Mouse (Mus musculus) c-Kit-positive CD71-positive TER-119-negative erythroid progenitor cells, embryonic 14.5 days (primary cell): ENCODE measurements around the gene Fbxo21.

Experiments
- DNase-seq: peaks from one replicate; pipeline ENCODE4 v3.0.0-alpha.2; 2013; ENCODE audit warnings: low read depth

The Fbxo21 gene

DNA sequence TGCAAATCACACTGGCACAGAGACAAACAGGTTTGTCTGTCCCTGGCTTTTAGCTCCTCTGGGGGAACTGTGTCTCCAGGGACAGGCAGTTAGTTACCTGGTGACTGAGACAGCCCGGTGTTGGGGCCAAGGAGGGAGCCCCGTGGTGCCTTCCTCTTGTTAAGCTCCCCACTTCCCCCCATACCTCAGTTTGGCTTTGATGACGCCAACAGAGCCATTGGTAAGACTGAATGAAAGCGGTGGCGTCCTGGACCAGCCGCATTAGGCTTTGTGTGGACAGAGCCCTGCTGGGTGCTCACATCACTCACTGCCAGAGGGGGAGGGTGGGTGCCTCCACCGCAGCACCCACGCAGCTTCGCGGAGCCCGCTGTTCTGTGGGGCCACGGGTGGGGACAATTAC is 49.4 kb downstream of the Fbxo21 start:
- DNase-seq = no peak

DNA sequence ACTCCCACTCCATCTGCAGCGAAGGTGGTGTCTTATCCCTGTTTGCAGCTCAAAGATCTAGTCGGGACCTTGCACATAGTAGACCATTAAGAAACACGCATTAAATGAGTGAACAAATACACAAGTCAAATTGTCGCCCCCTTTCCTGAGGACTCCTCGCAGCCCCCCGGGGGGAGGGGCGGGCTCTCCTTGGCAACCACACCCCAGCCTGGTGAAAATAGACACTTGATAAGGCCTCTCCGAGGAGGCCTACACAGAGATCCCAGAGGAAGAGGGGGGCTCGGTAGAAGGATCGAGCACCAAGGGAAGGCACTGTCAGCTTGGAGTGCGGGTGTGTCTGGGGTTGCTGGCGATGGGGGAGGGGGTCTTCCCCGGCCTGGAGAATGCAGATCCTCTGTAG is 49.8 kb downstream of the Fbxo21 start:
- DNase-seq = no peak

DNA sequence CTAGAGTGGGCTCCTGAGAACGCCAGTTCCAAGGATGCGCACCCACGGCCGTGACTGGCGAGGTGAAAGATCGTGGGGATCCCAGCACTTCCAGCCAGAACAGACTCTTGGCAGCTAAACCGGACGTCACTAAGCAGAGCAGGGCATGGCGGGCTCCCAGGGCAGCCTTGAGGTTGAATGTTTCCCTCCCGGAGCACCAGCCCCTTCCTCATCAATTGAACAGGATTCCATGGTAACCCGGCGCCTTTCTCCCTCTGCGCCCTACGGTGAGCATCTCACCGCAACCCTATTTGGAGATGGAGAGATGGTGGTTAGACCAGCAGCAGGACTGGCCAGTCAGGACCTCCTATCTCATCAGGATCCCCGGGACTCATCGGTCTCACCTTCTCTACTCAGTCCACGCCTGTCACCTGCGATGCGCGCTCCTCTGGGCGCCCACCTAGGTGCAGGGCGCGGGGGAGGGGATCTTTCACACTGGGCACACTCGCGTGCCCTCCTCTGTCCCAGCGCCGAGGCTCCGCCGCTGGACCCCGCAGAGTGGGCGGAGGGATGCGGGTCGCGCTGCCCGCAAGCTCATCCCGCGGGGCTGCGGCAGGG is 50.7 kb downstream of the Fbxo21 start:
- DNase-seq = no peak

- no peak for DNase-seq
Observed at GRCm38 (mm10) chr5:118027698-118028190, 51.2 kb downstream of the Fbxo21 start, which contains the start of gene Tesc. Gene Tesc (plus strand): TSS chr5:118027743.

GRCm38 (mm10) chr5:118028191-118029034 is 51.9 kb downstream of the Fbxo21 start:
- DNase-seq = no peak

DNA sequence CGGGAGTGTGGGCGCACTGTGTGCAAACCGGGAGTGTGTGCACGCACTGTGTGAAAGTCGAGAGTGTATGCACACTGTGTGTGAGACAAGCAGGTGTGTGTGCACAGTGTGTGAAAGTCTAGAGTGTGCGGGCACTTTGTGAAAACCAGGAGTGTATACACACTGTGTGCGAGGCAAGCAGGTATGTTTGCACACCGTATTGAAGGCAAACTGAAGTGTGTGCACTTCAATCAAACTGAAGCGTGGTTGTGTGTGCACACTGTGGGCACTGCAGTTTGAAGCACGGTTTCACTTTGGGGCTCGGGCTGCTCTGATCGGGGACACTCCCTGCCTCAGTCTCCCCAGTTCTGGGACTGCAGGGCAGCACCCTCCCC is 52.5 kb downstream of the Fbxo21 start:
- DNase-seq = no peak

GRCm38 (mm10) chr5:118029420-118029819 is 52.9 kb downstream of the Fbxo21 start:
- DNase-seq = no peak

DNA sequence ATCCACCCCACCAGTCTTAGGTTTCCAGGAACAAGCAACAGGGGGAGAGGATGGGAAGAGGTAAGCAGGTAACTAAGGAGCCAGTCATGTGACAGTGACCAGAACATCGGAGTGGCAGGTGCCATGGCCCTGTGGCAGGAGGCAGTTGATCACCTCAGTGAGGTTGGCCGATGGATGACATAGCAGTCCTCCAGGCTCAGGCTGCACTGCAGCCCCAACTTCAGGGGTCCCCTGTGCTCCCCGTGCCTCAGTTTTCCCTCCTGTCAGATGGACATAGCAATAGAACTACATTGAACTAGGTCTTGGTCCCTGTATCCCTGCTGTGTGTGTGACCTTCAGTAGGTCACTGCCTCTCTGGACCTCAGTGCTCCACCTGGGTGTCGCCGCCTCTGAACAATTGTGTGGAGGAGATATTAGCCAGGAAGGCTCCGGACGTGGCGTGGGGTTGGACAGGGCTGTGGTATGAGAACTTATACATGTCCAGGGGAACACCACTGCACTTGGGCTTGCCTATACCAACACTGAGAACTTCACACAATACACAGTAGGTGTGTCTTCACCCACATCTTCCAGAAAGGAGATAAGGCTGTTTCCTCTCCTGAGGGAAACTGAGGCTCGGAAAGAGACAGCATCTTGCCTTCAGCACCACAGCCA is 53.6 kb downstream of the Fbxo21 start:
- no peak for DNase-seq

GRCm38 (mm10) chr5:118031059-118031458 is 54.5 kb downstream of the Fbxo21 start:
- no peak for DNase-seq

- DNase-seq = no peak
Observed at GRCm38 (mm10) chr5:118031508-118031907, 55.0 kb downstream of the Fbxo21 start.

DNA sequence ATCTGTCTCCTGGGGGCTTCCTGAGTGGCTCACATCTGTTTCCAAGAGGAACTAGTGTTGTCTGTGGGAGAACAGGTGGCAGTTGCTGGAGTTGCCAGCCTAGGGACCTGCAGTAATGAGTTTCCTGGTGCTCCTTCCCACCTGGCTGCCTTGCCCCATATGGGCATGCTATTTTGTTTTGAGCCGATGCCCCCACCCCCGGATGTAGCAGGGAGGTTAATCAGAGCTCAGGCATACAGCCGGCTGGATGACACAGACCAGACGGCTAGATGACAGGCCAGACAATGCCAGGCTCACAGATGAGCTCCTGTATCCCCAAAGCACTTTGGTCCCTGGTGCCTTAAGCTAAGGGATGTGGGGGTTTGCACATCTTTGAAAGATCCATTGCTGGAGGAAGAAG is 56.8 kb downstream of the Fbxo21 start:
- no peak for DNase-seq

GRCm38 (mm10) chr5:118033740-118034139 is 57.2 kb downstream of the Fbxo21 start:
- DNase-seq = no peak

DNA sequence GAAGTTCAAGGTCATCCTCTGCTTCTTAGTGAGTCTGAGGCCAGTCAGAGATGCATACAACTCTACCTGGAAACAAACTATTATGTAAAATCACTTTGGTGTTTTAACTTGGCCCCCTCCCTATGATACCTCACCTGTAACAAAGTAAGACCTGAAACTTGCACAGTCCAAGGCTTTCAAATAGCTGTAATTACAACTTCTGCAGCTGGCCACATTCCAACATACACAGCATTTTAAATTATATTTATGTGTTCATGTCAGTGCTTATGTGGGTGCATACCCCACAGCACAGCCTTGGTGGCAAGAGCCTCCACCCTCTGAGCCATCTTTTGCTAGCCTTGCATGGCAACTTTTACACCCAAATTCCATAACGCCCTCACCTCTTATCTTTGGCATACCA is 58.1 kb downstream of the Fbxo21 start:
- no peak for DNase-seq

DNA sequence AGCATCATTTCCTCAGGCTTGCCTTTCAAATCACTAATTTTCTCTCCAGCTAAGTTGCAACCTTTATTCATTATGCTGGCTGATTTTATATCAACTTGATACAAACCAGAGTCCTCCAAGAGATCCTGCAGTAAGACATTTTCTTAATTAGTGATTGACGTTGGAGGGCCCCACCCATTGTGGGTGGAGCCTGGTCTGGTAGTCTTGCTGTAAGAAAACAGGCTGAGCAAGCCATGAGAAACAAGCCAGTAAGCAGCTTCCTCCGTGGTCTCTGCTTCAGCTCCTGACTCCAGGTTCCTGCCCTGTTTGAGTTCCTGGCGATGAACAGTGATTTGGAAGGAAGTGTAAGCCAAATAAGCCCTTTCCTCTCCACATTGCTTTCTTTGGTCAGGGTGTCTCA is 59.3 kb downstream of the Fbxo21 start:
- no peak for DNase-seq

- DNase-seq = no peak
Observed at GRCm38 (mm10) chr5:118036888-118037797, 60.6 kb downstream of the Fbxo21 start.

DNA sequence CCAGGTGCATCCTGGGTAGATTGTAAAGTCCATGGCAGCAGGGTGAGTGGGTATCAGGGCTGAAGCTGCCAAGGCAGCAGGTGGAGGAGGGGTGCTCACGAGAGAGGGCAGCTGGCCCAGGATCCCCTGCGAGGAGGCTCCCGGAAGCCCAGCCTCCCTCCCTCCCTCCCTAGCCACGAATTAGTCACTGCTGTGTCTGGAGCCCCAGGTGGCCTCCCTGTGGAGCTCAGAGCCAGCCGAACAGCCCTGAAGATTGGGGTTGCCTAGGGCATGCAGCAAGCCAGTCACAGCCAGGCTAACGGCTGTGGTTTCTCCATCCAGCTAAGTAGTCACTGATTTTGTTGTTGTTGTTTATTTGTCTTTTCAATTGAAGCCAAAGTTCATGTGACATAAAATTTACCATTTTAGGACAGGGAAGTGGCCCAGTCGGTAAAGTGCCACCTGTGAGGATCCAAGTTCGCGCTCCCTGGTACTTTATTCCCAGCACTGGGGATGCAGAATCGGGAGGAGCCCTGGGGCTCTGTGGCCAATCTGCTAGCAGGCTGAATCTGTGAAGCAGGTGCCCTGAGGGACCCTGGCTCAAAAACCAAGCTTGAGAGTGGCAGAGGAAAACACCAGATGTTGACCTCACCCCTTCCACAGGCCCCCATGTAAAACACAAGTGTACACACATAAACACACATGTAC is 61.4 kb downstream of the Fbxo21 start:
- no peak for DNase-seq

DNA sequence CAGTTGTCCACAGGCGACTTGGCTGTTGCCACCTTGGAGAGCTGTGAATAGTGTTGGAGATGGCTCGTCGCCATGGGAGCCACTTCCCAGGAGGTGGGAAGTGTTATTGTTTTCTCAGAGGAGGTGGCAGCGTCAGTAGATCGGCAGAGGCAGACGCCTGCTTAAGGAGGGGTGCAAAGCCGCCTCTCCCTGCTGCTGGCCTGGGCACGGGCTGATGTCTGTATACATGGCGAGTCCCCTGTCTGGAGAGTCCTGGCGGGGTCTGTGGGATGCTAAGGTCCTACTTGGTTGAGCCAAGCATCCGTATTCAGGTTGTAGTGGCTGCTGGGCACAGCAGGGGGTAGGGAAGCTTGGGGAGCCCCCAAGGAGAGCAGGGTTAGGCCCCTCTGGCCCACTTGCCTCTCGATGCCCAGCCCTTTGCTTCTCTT is 62.7 kb downstream of the Fbxo21 start:
- DNase-seq = no peak

DNA sequence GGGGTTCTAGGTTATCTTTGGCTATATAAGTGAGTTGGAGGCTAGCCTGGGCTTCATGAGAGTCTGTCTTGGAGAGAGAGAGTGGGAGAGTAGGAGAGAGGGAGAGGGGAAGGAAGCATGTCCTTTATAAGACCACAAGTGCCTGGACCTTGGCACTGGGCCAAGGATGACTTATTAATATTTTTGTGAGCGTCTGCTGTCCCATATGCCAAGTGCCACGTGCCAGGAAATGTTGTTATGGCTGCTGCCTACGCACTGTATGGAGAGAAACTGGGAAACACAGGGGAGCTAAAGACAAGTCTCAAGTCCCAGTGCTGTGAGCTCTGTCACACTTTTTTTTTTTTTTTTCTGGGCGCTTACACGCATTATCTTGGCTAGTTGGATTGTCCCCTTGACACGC is 66.1 kb downstream of the Fbxo21 start:
- no peak for DNase-seq

DNA sequence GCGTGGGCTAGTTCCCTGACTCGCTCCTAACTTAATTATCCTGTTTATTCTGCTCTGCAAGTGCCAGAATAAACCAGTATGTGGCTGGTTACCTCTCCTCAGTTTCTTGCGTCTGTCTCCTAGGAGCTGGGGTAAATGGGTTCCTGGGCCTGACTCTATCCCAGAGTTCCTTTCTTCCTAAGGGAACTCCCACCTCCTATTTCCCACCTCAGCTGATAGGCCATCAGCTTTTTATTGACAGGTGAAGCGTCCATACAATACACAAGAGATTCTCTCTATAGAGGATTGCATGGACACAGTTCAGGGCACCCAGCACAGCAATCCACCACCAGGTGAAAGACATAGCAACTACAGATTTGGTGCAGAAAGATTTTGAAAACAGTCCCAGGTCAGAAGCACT is 67.2 kb downstream of the Fbxo21 start:
- DNase-seq = no peak

GRCm38 (mm10) chr5:118044907-118045306 is 68.4 kb downstream of the Fbxo21 start:
- no peak for DNase-seq

DNA sequence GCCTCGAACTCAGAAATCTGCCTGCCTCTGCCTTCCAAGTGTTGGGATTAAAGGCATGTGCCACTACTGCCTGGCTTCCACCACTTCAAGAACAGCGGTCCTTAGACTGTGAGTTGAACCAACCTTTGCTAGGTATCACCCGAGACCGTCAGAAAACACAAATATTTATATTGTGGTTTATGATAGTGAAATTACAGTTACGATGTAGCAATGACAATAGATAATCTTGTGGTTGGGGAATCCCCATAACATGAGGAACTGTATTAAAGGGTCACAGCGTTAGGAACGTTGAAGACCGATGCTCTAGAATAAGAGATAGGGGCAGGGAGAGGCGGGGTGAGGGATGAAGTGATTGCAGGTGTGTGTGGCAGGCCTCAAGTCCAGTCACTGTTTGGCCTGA is 68.9 kb downstream of the Fbxo21 start:
- no peak for DNase-seq
